Mouse (Mus musculus): ENCODE data around the gene Prorsd1. TPM values are rescaled to one million over a fixed set of nuclear protein-coding genes. Genes with fewer than 3 reads are reported as not detected.
"Not testable (repeated sequence)": the region's sequence is repeated elsewhere in the genome, so short reads cannot be mapped to it uniquely, and the experiment has no call there.

Prorsd1 gene
- polyA plus RNA-seq, 1 experiment from 2014 or later: 23.5 TPM

DNA sequence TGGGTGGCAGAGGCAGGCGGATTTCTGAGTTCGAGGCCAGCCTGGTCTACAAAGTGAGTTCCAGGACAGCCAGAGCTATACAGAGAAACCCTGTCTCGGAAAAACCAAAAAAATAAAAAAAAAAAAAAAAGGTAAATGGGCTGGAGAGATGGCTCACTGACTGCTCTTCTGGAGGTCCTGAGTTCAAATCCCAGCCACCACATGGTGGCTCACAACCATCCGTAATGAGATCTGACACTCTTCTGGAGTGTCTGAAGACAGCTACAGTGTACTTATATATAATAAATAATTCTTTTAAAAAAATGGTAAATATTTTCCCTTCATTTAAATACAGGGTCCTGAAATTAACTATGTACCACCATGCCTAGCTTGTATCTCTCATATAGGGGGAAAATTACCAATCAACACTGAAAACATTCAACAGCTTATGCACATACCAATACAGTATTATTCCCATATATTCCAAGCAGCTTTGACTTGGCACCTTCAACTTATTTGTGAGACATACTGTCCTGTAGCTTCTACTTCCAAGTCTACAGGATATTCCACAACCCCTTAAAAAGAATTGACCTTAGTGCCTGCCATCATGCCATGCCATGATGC is 30.4 kb upstream of the Prorsd1 start:
- not testable (repeated sequence) for H3K9ac ChIP-seq; H3K9me3 ChIP-seq (replicated peaks); H3K4me2 ChIP-seq; H3K27ac ChIP-seq (ENCODE audit: poor library complexity, severe bottlenecking); H3K27me3 ChIP-seq (replicated peaks); H3K4me3 ChIP-seq; ATAC-seq (ENCODE audit: insufficient number of reproducible peaks, low FRiP score)
- Histone ChIP-seq H3K4me1 (replicated peaks) (peaks cover 14% of the 10 kb centered on the region), H3K36me3 (peaks cover 51% of the 10 kb centered on the region)
- WGBS: 85% methylated on average over 4 of the region's 4 CpGs

DNA sequence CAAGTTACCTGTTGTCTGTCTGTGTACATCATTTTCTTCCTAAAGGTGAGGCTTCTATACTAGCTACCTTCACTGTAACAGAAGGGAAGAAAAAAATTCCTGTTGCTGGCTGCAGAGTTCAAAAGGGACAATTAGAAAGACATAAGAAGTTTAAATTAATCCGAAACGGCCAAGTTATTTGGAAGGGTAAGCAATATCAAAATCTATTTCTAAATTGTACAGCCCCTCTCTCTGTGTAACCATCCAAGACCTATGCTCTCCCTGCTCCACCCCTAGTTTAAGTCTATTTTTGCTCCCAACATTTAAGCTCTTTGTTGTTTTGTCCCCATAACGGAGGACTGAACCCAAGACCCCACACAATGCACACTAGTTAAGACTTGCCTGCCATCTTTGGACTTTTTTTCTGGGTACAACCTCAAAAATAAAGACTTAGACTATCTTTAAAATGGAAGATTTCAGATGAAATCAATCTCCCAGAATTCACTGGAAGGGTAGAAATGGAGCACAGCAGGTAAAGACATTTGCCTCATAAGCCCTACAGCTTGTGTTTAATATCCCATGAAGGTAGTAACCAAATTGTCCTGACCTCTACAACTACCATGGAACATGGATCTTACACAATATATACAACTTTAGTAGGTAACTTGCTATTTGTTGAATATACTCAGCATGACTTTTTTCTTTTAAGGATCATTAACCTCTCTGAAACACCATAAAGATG is 29.6 kb upstream of the Prorsd1 start:
- no peaks in the 10 kb centered on the region for H3K9me3 ChIP-seq (replicated peaks)
- 89% methylated on average over 3 of the region's 3 CpGs for WGBS
- H3K36me3 ChIP-seq: peaks cover 53% of the 10 kb centered on the region
- H3K27ac ChIP-seq (ENCODE audit: poor library complexity, severe bottlenecking): no peak overlapping the region
- H3K27me3 ChIP-seq (replicated peaks): no peaks in the 10 kb centered on the region
- no peak for ATAC-seq (ENCODE audit: insufficient number of reproducible peaks, low FRiP score)
- no peak overlapping the region for H3K4me3 ChIP-seq
- H3K4me2 ChIP-seq: no peak overlapping the region
- H3K9ac ChIP-seq: no peak overlapping the region
- peaks cover 14% of the 10 kb centered on the region for H3K4me1 ChIP-seq (replicated peaks)

DNA sequence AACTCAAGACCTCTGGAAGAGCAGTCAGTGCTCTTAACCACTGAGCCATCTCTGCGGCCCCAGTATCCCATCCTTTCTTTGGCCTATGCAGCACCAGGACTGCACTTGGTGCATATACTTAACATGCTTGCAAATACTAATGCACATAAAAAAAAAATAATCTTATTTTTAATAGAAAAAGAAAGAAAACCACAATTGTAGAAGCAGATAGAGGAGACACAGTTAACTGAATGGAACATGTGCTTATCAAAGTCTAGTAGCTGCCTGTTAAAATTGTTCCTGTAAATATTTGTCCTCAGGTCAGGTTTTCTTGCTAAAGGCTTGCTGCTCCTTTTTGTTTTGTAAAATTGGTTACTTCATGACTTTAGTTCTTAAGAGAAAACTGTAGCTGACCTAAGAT is 23.4 kb upstream of the Prorsd1 start:
- H3K9ac ChIP-seq: no peak overlapping the region
- H3K9me3 ChIP-seq (replicated peaks): no peaks in the 10 kb centered on the region
- no peak for ATAC-seq (ENCODE audit: insufficient number of reproducible peaks, low FRiP score)
- H3K4me2 ChIP-seq: no peak overlapping the region
- no peaks in the 10 kb centered on the region for H3K4me1 ChIP-seq (replicated peaks)
- H3K27ac ChIP-seq (ENCODE audit: poor library complexity, severe bottlenecking): no peak overlapping the region
- peaks cover 66% of the 10 kb centered on the region for H3K36me3 ChIP-seq
- H3K27me3 ChIP-seq (replicated peaks): no peaks in the 10 kb centered on the region
- 92% methylated on average over 1 of the region's 1 CpGs for WGBS
- H3K4me3 ChIP-seq: no peak overlapping the region

DNA sequence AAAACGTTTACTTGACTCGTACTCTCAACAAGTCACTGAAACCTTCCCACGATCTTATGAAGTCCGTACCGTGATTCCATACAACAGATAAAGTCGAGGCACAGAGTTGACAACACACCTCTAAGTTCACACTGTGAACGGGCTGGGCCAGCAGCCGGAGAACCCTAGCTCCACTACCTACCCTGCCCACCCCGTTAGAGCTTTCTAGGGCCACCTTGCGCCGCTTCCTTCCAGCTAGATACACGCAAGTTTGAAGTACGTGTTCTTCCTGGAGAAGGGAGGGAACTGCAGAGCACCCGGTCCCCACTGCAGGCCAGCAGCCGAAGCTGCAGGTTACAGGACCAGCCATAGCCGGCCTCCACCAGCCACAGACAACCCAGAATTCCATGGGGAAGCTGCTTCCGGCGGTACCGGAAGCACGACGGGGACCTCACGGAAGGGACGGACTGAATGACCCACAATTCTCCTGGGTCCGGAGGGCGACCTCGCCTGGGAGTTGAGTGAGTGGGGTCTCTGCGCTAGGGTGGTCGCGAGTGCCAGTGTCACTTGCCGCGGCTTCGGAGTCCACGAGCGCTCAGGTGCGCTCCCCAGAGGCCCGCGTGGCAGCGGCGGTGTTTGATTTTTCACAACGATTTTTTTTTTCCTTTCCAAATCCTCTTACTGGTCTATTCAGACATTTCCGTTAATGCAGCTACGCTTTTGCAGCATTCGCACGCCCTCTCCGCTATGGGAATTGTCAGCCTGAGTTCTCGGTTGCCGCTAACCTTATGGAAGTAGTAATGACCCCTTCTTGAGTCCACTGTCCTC is 11.4 kb upstream of the Prorsd1 start, which contains the start of gene Mtif2:
Gene Mtif2, plus strand, starts transcription at position 421 of the 807 bp plus-strand sequence.
- H3K9me3 ChIP-seq (replicated peaks): no peaks in the 10 kb centered on the region
- H3K27me3 ChIP-seq (replicated peaks): no peaks in the 10 kb centered on the region
- ATAC-seq (ENCODE audit: insufficient number of reproducible peaks, low FRiP score): peak; percentile 94
- peaks cover 10% of the 10 kb centered on the region for H3K36me3 ChIP-seq
- H3K9ac ChIP-seq: peak within 1 kb of the TSS; percentile 94
- peak within 1 kb of the TSS; percentile 80 for H3K4me3 ChIP-seq
- H3K27ac ChIP-seq (ENCODE audit: poor library complexity, severe bottlenecking): peak within 1 kb of the TSS; percentile 92
- H3K4me2 ChIP-seq: peak within 1 kb of the TSS; percentile 81
- 2% methylated on average over 47 of the region's 47 CpGs for WGBS
- H3K4me1 ChIP-seq (replicated peaks): peaks cover 3% of the 10 kb centered on the region

DNA sequence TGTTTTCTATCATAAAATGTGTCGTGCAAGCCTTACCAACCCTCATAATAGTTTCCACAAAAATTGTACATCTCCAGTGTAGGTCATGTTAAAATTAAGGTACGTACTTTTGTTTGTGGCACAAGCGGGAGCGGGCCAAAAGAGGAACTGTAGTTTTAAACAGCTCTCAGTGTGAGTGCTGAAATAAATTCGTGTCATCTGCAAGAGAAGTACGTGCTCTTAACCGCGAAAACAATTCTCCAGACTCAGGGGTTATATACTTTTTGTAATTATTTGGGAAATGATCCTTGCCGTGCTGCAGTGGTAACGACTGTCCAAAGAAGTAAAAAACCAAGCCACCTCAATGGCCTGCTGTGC is 530 bp downstream of the Prorsd1 start:
- no peaks in the 10 kb centered on the region for H3K9me3 ChIP-seq (replicated peaks)
- peak overlapping the region; percentile 79 for H3K27ac ChIP-seq (ENCODE audit: poor library complexity, severe bottlenecking)
- no peaks in the 10 kb centered on the region for H3K27me3 ChIP-seq (replicated peaks)
- H3K4me1 ChIP-seq (replicated peaks): 0 out of 2 replicates have a peak, but pooled peaks cover 4% of the 10 kb centered on the region
- H3K4me2 ChIP-seq: peak overlapping the region; percentile 75
- WGBS: 26% methylated on average over 10 of the region's 10 CpGs
- peaks cover 17% of the 10 kb centered on the region for H3K36me3 ChIP-seq
- peak overlapping the region; percentile 77 for H3K4me3 ChIP-seq
- ATAC-seq (ENCODE audit: insufficient number of reproducible peaks, low FRiP score): no peak
- H3K9ac ChIP-seq: peak overlapping the region; percentile 84

DNA sequence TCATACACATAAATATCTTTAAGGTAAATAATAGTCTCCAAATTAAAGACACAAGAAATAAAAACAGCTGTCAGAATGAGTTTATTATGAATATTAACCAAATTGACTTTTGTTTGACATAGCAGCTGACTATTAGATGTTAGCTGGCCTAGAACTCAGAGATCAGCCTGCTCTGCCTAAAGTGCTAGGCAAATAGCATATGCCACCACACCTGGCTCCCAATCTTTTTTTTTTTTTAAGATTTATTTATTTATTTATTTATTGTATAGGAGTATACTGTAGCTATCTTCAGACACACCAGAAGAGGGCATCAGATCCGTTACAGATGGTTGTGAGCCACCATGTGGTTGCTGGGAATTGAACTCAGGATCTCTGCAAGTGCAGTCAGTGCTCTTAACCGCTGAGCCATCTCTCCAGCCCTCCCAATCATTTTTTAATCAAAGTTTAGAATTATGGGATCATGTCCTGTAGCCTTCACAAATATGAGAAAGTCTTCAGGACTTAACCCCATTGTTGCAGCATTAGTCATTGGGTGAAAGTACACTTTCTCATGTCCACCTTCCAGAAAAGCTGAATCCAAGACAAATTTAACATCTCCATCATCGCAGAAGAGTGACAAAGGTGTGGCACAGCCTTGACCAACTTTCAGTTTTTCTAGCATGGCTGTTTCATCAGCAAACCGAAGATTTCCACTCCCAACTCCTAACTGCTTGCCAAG is 1.9 kb downstream of the Prorsd1 start:
- Histone ChIP-seq H3K9ac (no peak overlapping the region), H3K27me3 (replicated peaks) (no peaks in the 10 kb centered on the region), H3K9me3 (replicated peaks) (no peaks in the 10 kb centered on the region), H3K4me3 (no peak overlapping the region), H3K27ac (ENCODE audit: poor library complexity, severe bottlenecking) (no peak overlapping the region), H3K4me1 (replicated peaks) (0 out of 2 replicates have a peak, but pooled peaks cover 4% of the 10 kb centered on the region), H3K4me2 (no peak overlapping the region), H3K36me3 (peaks cover 17% of the 10 kb centered on the region)
- 90% methylated on average over 4 of the region's 4 CpGs for WGBS
- no peak for ATAC-seq (ENCODE audit: insufficient number of reproducible peaks, low FRiP score)

DNA sequence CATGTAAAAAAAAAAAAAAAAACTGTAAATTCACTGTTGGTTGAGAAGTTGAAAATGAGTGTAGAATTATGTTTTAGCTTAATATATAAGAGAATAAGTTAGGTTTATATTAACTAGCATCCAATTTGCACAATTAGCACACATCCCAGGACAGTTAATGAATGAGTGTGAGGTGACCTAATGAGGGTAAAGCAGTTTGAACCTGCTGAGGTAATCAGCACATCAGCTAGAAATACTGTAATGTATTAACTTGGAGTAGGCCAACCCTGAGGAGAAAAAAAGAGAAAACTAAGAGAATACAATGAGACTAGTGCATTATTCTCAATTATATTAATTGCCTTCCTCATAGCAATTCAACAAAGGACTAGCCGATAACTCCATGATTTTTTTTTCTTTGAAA is 5.4 kb downstream of the Prorsd1 start:
- no peak for ATAC-seq (ENCODE audit: insufficient number of reproducible peaks, low FRiP score)
- peaks cover 24% of the 10 kb centered on the region for H3K36me3 ChIP-seq
- WGBS: 94% methylated on average over 1 of the region's 1 CpGs
- H3K9me3 ChIP-seq (replicated peaks): no peaks in the 10 kb centered on the region
- H3K4me1 ChIP-seq (replicated peaks): 0 out of 2 replicates have a peak, but pooled peaks cover 4% of the 10 kb centered on the region
- no peaks in the 10 kb centered on the region for H3K27me3 ChIP-seq (replicated peaks)
- no peak overlapping the region for H3K9ac ChIP-seq
- H3K4me2 ChIP-seq: no peak overlapping the region
- no peak overlapping the region for H3K27ac ChIP-seq (ENCODE audit: poor library complexity, severe bottlenecking)
- no peak overlapping the region for H3K4me3 ChIP-seq

DNA sequence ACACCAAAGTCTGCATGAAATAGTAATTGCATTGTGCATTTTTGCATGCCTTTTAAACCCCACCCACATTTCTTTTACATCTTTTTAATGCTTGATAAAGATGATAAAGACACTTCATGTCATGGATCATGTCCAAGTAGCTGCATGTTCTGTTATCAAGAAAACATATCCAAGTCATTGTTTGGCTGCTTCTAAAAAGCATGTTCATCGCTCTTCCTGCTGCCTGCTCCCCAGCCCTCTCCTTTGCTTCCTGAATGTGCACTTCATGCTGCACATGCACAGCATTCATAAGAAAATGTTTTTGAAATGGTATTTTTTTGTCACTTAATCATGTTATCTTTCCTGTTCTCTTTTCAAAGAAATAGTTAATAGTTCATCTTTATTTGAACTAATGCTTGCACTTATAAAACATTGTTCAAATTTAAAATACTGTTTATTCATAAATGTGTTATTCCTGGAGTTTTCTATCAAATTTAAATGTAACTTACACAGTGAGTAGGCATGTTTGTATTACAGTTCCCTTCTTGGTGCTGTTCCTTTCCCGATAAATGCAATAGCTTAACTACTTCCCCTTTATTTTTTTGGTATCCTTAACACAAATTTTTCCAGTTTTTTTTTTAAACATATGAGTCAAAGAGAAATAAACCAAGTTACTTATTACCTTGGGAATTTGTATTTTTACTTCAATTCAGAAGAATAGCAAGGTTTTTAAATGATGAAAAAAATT is 9.8 kb downstream of the Prorsd1 start:
- 85% methylated on average over 2 of the region's 2 CpGs for WGBS
- Histone ChIP-seq H3K27me3 (replicated peaks) (no peaks in the 10 kb centered on the region), H3K4me2 (no peak overlapping the region), H3K4me3 (no peak overlapping the region), H3K36me3 (peaks cover 27% of the 10 kb centered on the region), H3K9me3 (replicated peaks) (no peaks in the 10 kb centered on the region), H3K27ac (ENCODE audit: poor library complexity, severe bottlenecking) (no peak overlapping the region), H3K9ac (no peak overlapping the region), H3K4me1 (replicated peaks) (no peaks in the 10 kb centered on the region)
- no peak for ATAC-seq (ENCODE audit: insufficient number of reproducible peaks, low FRiP score)

DNA sequence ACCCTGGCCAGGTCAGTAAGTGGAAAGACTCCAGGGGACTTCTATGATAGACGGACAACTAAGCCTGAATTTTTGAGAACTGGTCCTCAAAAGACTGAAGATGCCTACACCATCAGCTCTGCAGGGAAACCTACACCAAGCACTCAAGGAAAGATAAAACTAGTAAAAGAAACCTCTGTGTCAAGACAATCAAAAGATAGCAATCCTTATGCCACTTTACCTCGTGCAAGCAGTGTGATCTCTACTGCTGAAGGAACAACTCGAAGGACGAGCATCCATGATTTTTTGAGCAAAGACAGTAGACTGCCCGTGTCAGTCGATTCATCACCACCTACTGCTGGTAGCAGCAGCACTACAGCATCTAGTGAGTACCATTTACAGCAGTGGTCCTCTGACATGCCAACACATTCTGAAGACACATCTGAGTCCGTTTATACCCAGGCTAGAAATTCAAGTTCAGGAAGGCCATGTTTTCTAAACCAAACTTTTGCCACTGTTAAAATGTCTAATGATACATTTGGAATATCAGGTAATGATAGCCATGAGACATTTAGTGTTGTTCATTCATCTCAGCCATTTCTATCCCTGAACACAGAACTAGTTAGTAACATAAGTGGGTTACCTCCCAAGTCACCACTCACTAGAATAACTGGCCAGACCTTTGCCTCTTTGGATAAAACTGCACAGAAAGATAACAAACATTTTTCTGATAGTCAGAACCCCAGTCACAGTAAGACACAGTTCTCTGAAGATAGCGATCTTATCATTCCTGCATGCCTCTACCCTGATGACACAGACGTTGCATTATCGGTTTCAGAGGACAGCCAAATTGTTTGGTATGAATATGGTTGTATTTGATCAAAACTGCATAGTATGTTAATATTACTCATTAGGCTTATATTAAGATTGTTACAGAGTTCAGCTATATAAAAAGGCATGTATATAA is 10.6 kb downstream of the Prorsd1 start:
- H3K9ac ChIP-seq: no peak overlapping the region
- no peaks in the 10 kb centered on the region for H3K27me3 ChIP-seq (replicated peaks)
- peaks cover 31% of the 10 kb centered on the region for H3K36me3 ChIP-seq
- ATAC-seq (ENCODE audit: insufficient number of reproducible peaks, low FRiP score): no peak
- no peak overlapping the region for H3K4me2 ChIP-seq
- no peaks in the 10 kb centered on the region for H3K4me1 ChIP-seq (replicated peaks)
- WGBS: 76% methylated on average over 10 of the region's 10 CpGs
- no peaks in the 10 kb centered on the region for H3K9me3 ChIP-seq (replicated peaks)
- no peak overlapping the region for H3K4me3 ChIP-seq
- no peak overlapping the region for H3K27ac ChIP-seq (ENCODE audit: poor library complexity, severe bottlenecking)

DNA sequence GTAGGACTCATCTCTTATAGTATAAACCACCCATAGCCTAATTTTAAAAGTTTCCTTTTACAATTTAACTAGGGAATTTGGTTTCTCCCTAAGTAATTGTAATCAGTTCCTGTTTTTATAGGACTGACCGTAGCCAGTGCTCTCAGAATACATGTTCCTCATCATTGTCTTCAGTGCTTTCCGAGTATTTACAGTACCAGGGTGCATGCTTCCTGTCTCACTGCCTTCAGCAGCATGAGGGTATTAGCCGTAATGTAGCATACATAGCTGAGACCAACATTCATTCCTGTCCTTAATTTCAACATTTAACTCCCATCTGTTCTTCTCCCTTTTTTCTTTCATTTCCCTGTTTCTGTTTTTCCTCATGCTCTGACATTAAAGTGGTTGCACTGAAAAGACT is 17.9 kb downstream of the Prorsd1 start:
- WGBS: 68% methylated on average over 3 of the region's 3 CpGs
- ATAC-seq (ENCODE audit: insufficient number of reproducible peaks, low FRiP score): no peak
- no peak overlapping the region for H3K4me2 ChIP-seq

More for the DNA sequence above, 17.9 kb downstream of the Prorsd1 start:
- no peaks in the 10 kb centered on the region for H3K27me3 ChIP-seq (replicated peaks)
- H3K36me3 ChIP-seq: peaks cover 31% of the 10 kb centered on the region
- H3K9ac ChIP-seq: no peak overlapping the region
- no peaks in the 10 kb centered on the region for H3K4me1 ChIP-seq (replicated peaks)
- no peak overlapping the region for H3K27ac ChIP-seq (ENCODE audit: poor library complexity, severe bottlenecking)
- H3K4me3 ChIP-seq: no peak overlapping the region
- no peaks in the 10 kb centered on the region for H3K9me3 ChIP-seq (replicated peaks)
